Mouse (Mus musculus) retina, postnatal 1 day (tissue): ENCODE results near the gene Etfbkmt.
A peak's percentile ranks its signal among the peaks of the same experiment; 100 is the strongest.
"Not testable (repeated sequence)": the region's sequence is repeated elsewhere in the genome, so short reads cannot be mapped to it uniquely, and the experiment has no call there.

Experiments used
- DNase-seq: peaks from one replicate; pipeline ENCODE4 v3.0.0-alpha.2; 2012

Gene Etfbkmt

DNA sequence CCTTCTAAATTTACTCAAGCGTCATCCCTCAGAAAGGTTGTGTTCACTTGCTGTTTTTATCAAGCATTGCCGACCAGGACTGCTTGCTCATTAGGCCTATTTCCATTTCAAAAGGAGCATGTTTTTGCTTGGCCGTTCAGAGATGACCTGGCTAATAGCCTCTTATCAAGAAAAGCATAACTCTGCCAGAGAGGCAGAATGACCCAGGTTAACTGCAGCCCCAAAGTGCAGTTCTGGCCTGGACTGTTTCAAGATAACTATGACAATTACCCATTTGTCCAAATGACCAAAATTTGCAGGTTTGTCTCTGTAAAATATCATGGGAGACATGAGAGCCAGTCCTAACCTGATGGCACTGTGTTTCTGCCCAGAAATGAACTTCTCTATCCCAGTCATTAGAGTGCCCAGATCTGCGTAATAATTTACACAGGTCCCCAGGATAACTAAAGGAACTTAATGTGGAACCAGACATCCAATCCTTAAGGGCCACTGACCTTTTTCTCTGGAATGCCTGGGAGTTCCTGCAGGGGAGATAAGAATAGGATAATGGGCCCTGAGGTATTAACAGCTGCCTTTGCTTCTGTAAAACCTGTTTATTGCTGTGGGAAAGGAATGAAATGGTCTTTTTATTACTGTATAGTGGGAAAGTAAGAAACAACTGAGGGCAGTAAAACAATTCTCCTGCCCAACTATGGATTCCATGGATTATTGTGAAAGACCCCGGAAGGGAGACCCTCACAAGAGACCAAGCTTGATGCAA, 5.1 kb upstream of the Etfbkmt start:
- DNase-seq = no peak

GRCm38 (mm10) chr6:149135631-149136030, 4.0 kb upstream of the Etfbkmt start:
- no peak for DNase-seq

DNA sequence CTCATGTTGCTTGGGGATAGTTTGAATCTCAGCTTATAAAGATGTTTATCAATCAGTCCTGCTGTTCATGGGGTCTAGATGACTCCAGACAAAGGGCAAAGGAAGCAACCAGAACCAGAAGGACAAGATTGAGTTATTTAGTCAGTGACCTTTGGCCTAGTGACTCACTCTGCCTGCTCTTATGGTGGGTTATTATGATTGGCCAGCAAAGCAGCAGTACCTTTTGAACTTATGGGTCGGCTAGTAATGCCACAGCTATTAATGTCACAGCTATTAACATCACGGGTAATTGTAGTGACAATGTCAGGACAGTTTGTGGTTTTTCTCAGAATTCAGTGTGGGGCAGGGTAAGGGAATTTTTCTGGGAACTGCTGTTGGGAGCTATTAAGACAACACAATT, 1.7 kb upstream of the Etfbkmt start:
- no peak for DNase-seq

DNA sequence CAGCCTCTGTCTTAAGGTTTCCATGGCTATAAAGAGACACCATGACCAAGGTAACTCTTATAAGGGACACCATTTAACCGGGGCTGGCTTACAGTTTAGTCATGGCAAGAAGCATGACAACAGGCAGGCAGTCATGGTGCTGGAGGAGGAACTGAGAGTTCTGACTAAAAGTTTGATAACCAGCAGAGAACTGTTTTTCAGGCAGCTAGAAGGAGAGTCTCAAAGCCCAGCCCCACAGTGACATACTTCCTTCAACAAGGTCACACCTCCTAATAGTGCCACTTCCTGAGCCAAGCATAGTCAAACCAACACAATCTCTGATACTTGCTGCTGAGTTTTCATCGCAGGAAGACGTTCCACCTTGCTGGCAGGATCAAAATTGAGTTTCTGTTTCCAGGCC, 638 bp upstream of the Etfbkmt start:
- no peak for DNase-seq

- peak; percentile 86 for DNase-seq
These were observed 1.9 kb downstream of the Etfbkmt start for GRCm38 (mm10) chr6:149141393-149142173.

- no peak for DNase-seq
These were observed 5.5 kb downstream of the Etfbkmt start for GRCm38 (mm10) chr6:149145143-149145542.

DNA sequence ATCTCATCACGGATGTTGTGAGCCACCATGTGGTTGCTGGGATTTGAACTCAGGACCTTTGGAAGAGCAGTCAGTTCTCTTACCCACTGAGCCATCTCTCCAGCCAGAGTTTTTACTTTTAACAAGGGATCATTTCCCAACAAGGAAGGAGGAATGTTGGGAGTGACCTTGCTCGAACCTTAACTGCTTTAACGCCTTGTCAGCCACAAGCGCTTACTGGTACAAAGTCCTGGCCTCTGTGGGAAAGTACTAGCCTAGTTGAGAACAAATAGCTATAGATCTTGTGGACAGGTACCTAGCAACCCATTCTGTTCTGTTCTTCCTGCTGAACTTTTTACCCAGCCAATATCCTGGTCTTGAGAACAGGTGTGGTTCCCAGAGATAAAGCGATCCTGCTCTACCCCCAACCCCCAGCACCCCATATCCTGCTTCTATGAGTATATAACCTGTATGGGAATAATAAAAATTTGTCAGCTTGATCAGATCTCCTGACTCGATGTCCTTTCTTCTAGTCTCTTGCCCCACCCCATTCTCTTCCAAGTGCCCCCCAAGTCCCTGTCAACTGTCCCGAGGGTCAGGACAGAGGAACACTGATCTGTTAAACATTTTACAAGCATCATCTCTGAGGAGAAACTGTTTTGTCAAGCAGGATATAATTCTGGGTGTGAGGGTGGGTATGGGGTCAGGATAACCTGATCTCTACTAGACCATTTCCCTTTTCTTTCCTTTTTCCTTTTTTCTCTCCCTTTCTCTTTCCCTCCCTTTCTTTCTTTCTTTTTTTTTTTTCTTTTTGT, 9.0 kb downstream of the Etfbkmt start:
- no peak for DNase-seq

GRCm38 (mm10) chr6:149152119-149152518, 12.5 kb downstream of the Etfbkmt start:
- no peak for DNase-seq

DNA sequence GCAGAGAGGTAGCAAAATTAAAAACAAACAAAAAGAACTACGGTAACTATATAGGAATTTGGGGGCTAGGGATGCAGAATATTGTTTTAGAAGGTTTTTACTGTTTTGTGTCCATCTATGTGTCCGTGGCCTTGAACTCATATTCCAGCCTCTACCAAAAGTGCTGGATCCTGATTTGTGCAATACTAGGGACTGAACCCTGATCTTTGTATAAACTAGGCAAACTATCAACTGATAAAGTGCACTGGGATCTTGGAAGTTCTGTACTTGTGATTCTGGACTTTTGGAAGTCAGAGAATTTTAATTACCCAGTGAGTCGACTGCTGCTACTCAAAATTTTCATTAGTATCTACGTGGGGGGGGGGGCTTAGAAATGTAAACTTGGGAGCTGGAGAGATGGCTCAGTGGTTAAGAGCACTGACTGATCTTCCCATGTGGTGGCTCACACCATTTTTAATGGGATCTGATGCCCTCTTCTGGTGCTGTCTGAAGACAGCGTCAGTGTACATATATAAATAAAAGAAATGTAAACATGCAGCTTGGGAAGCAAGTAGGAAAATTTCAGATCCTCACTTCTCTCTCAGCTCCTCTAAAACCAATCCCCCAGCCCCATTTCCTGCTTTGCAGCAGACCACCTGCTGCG, 13.9 kb downstream of the Etfbkmt start:
- DNase-seq = no peak

- no peak for DNase-seq
These were observed 14.7 kb downstream of the Etfbkmt start for GRCm38 (mm10) chr6:149154116-149155030.

GRCm38 (mm10) chr6:149155031-149155841, 15.6 kb downstream of the Etfbkmt start:
- DNase-seq = no peak

DNA sequence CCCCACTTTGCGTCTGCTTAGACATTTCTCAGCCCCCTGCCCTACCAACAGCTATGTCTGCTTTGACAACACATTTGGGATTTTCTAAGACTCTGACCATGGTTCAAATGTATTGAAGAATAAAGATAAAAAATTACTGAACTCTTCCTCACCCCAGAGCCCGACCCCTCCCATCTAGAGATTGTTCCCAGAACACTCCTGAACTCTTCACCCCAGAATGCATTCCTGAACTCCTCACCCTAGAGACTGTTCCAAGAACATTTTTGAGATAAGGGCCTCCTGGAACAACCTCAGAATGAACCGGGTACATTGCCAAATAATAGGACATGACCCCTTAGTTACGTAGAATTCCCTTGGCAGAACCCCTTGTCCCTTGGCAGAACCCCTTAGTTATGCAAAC, 27.4 kb downstream of the Etfbkmt start:
- not testable (repeated sequence) for DNase-seq

GRCm38 (mm10) chr6:149167672-149168071, 28.0 kb downstream of the Etfbkmt start:
- no peak for DNase-seq

- DNase-seq = no peak
These were observed 28.8 kb downstream of the Etfbkmt start for GRCm38 (mm10) chr6:149168436-149168835.

DNA sequence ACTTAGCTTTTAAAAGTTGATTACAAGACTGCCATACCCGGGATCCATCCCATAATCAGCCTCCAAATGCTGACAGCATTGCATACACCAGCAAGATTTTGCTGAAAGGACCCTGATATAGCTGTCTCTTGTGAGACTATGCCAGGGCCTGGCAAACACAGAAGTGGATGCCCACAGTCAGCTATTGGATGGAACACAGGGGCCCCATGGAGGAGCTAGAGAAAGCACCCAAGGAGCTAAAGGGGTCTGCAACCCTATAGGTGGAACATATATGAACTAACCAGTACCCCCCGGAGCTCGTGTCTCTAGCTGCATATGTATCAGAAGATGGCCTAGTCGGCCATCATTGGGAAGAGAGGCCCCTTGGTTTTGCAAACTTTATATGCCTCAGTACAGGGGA, 30.3 kb downstream of the Etfbkmt start:
- not testable (repeated sequence) for DNase-seq

- no peak for DNase-seq
These were observed 34.4 kb downstream of the Etfbkmt start for GRCm38 (mm10) chr6:149173831-149174625.

GRCm38 (mm10) chr6:149174932-149175570, 35.4 kb downstream of the Etfbkmt start:
- no peak for DNase-seq

DNA sequence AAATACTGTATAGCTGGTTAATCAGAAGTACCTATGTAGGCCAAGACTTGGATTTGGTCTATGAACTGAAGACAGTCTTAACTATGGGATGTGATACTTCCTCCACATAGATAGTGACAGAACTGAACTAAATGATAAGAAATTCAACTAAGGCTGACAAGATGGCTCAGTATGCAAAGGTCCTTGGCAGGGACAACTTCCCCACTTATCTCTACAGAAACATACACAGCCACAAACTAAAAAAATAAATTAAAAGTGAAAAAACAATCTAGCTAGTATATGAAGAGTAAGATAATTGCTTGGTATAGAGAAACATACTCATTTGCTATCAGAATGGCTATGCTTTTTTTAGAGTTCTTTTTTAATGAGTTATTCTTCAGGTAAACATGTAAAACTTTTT, 39.4 kb downstream of the Etfbkmt start:
- DNase-seq = no peak

DNA sequence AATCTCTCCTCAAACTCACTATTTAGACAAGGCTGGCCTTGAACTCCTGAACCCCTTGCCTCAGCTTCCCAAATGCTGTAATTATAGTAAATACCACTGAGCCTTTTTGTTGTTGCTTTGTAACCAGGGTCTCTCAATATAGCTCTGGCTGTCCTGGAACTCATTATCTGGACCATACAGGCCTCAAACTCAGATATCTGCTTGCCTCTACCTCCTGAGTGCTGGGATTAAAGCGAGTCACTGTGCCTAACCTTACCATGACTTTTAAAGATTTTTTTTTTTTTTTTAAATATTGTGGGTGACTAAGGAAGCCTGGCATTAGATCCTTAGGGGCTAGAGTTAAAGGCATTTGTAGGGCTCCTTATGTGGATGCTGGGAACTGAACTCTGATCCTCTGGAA, 44.4 kb downstream of the Etfbkmt start:
- DNase-seq = no peak

DNA sequence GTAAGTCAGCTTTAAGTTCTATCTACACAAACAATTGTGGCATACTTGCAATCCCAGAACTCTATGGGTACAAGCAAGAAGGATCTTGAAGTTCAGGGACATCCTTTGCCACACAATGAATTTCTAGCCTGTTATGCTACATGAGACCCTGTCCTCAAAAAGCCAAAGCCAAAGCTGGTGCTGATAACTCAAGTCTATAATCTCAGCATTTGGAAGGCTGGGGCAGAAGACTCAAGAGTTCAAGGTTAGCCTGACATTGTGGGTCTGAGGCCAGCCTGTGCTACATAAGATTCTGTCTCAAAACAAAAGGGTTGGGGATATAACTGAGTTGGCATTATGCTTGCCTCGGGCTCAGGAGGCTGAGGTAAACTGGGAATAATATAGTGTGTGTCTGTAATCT, 47.7 kb downstream of the Etfbkmt start:
- DNase-seq = peak; percentile 2
